Mouse (Mus musculus): ENCODE results near the gene Slc48a1. TPM values are rescaled to one million over a fixed set of nuclear protein-coding genes. Genes with fewer than 3 reads are reported as not detected.
A peak's percentile ranks its signal among the peaks of the same experiment; 100 is the strongest.

The Slc48a1 gene
- total and polyA plus RNA-seq, 3 experiments, result 116 to 299 TPM; not detected in 1

DNA sequence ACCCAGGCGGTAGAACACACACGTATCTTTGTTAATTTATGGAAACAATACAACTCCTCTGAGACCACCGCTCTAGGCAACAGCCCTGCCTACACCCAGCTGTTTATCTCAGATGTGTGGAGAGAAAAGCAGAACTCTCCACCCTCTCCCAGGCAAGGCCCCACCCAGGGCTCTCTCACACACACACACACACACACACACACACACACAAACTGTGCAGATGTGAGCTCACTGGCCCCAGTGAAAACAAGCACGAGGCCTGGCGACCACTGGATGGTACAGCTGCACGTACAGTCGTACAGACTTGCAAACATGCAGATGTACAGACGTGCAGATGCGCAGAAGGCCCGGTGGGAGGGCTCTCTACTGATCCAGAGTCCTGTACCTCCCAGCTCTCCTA, 33.4 kb upstream of the Slc48a1 start:
- H3K4me3 ChIP-seq (ENCODE audit: control insufficient read depth in 1 of 2, insufficient read depth in 1 of 2, low read depth in 2 of 2, low read length in 2 of 2), result peak overlapping the region; percentile 21 to 46
- peak overlapping the region; percentile 82 for H3K27ac ChIP-seq (ENCODE audit: control insufficient read depth, low read depth, low read length)
- no peaks in the 10 kb centered on the region for H3K27me3 ChIP-seq (ENCODE audit: control insufficient read depth in 1 of 2, insufficient read depth in 2 of 2, low read length in 2 of 2)
- H3K9me3 ChIP-seq (replicated peaks; ENCODE audit: insufficient read depth, low read length), result no peaks in the 10 kb centered on the region
- peak overlapping the region; percentile 71 for H3K9ac ChIP-seq (ENCODE audit: control insufficient read depth, low read depth, low read length, poor library complexity, severe bottlenecking)
- DNase-seq (ENCODE audit: low read depth, low spot score), result peak; percentile 96
- H3K4me1 ChIP-seq (ENCODE audit: control insufficient read depth in 1 of 2, insufficient read depth in 2 of 2, low read length in 2 of 2), result peaks cover 9 to 52% of the 10 kb centered on the region in 2 experiments
- peaks cover 0 to 34% of the 10 kb centered on the region in 2 experiments; a peak in 2 of 4 replicates for H3K36me3 ChIP-seq (ENCODE audit: control insufficient read depth in 1 of 2, insufficient read depth in 2 of 2, low read length in 2 of 2)
- no peaks in the 10 kb centered on the region; the same call in 1 of the 2 replicates for H3K79me2 ChIP-seq (ENCODE audit: control insufficient read depth, insufficient read depth, low read length, poor library complexity)
- TF ChIP-seq E2F4 (IDR thresholded peaks at IDR 0.05; ENCODE audit: borderline replicate concordance, low read depth, low read length) (no peak), POLR2AphosphoS5 (IDR thresholded peaks at IDR 0.05; ENCODE audit: borderline replicate concordance, low read depth, low read length) (no peak), MEF2A (IDR thresholded peaks at IDR 0.05; ENCODE audit: extremely low read depth, insufficient replicate concordance, low read depth, low read length, poor library complexity, severe bottlenecking) (no peak), NRF1 (IDR thresholded peaks at IDR 0.05; ENCODE audit: insufficient read depth, low read depth, low read length, poor library complexity, severe bottlenecking) (peak; percentile 71), KAT2A (conservative IDR thresholded peaks at IDR 0.05; ENCODE audit: low read depth, low read length) (no peak), RAD21 (IDR thresholded peaks at IDR 0.05; ENCODE audit: low read depth, low read length) (no peak), SIN3A (IDR thresholded peaks at IDR 0.05; ENCODE audit: low read length) (peak; percentile 93), MYC (IDR thresholded peaks at IDR 0.05; ENCODE audit: low read depth, low read length) (peak; percentile 89), MAZ (IDR thresholded peaks at IDR 0.05; ENCODE audit: low read depth, low read length) (peak; percentile 98; the same call in 1 of the 2 replicates), MAX (IDR thresholded peaks at IDR 0.05; ENCODE audit: low read length) (no peak), CHD2 (IDR thresholded peaks at IDR 0.05; ENCODE audit: low read length) (no peak), JUND (IDR thresholded peaks at IDR 0.05; ENCODE audit: low read depth, low read length) (no peak), TAL1 (IDR thresholded peaks at IDR 0.05; ENCODE audit: low read length) (peak; percentile 88), TCF12 (IDR thresholded peaks at IDR 0.05; ENCODE audit: low read depth, low read length) (peak; percentile 82), ELF1 (IDR thresholded peaks at IDR 0.05; ENCODE audit: low read depth, low read length) (no peak), USF1 (IDR thresholded peaks at IDR 0.05; ENCODE audit: low read depth, low read length) (no peak), NELFE (IDR thresholded peaks at IDR 0.05; ENCODE audit: low read depth, low read length) (no peak; the same call in none of the 2 replicates), ZC3H11A (IDR thresholded peaks at IDR 0.05; ENCODE audit: low read depth, low read length) (no peak), ZKSCAN1 (IDR thresholded peaks at IDR 0.05; ENCODE audit: low read depth, low read length) (no peak), CHD1 (IDR thresholded peaks at IDR 0.05; ENCODE audit: low read depth, low read length) (no peak), ZMIZ1 (IDR thresholded peaks at IDR 0.05; ENCODE audit: low read depth, low read length) (0 out of 2 replicates have a peak, but pooled peaks have one; percentile 20), POLR2AphosphoS2 (IDR thresholded peaks at IDR 0.05; ENCODE audit: low read length) (no peak), SMC3 (IDR thresholded peaks at IDR 0.05; ENCODE audit: low read depth, low read length) (no peak), GATA1 (IDR thresholded peaks at IDR 0.05; ENCODE audit: low read depth, low read length) (peak; percentile 76), GABPA (IDR thresholded peaks at IDR 0.05; ENCODE audit: low read depth, low read length) (no peak), USF2 (IDR thresholded peaks at IDR 0.05; ENCODE audit: borderline replicate concordance in 1 of 2, insufficient read depth in 1 of 2, low read depth in 1 of 2, low read length in 2 of 2) (no peak), EP300 (IDR thresholded peaks at IDR 0.05; ENCODE audit: low read depth in 1 of 2, low read length in 2 of 2) (peak; percentile 81 to 82), UBTF (IDR thresholded peaks at IDR 0.05; ENCODE audit: borderline replicate concordance, insufficient read depth, low read depth, low read length) (no peak), MXI1 (IDR thresholded peaks at IDR 0.05; ENCODE audit: low read depth, low read length) (peak; percentile 85), BHLHE40 (IDR thresholded peaks at IDR 0.05; ENCODE audit: borderline replicate concordance, low read depth, low read length) (no peak), TBP (IDR thresholded peaks at IDR 0.05; ENCODE audit: low read depth, low read length) (peak; percentile 58), ZNF384 (IDR thresholded peaks at IDR 0.05; ENCODE audit: low read depth, low read length) (no peak), RCOR1 (IDR thresholded peaks at IDR 0.05; ENCODE audit: low read depth, low read length) (peak; percentile 10; the same call in 1 of the 2 replicates), MYB (IDR thresholded peaks at IDR 0.05; ENCODE audit: low read depth, low read length) (no peak), ETS1 (IDR thresholded peaks at IDR 0.05; ENCODE audit: low read depth, low read length) (peak; percentile 94), POLR2A (IDR thresholded peaks at IDR 0.05; ENCODE audit: control insufficient read depth in 1 of 2, insufficient read depth in 1 of 2, low read depth in 1 of 2, low read length in 2 of 2, poor library complexity in 1 of 2) (peak in 1 of 2 experiments; percentile 79; a peak in 2 of 4 replicates), CTCF (IDR thresholded peaks at IDR 0.05 in 2 of 3, conservative IDR thresholded peaks at IDR 0.05 in 1 of 3; ENCODE audit: control insufficient read depth in 1 of 3, insufficient read depth in 1 of 3, low read depth in 2 of 3, low read length in 3 of 3, poor library complexity in 1 of 3, severe bottlenecking in 1 of 3) (no peak), MAFK (IDR thresholded peaks at IDR 0.05; ENCODE audit: borderline replicate concordance, low read depth, low read length) (no peak)

All from MEL (cell line).